Mouse (Mus musculus) megakaryocyte-erythroid progenitor cell, adult 5-6 weeks (primary cell): ENCODE data around the gene Zfp607a. TPM values are rescaled to one million over a fixed set of nuclear protein-coding genes. Genes with fewer than 3 reads are reported as not detected.

Source experiments
- total RNA-seq, 2 experiments: library from RNA; stranded (forward) in 1 of 2; stranded (reverse) in 1 of 2; fragments of 200-1000, 215-1000 nt in 1 of 2; fragments of >200 nt in 1 of 2; fragmentation: Nextera tagmentation in 1 of 2; gene quantifications; 2 replicates each; pipeline ENCODE4 v1.2.3; 2014 to 2017

Gene Zfp607a
- total RNA-seq, 2 experiments from 2014 or later = 7.6 to 10.6 TPM

Other genes with a start within 250 kb of the Zfp607a start
- gene Ttc9b, start 203.6 kb upstream of the Zfp607a start, total RNA-seq (2014; fragmentation: Nextera tagmentation) = not detected in 2 replicates
- gene Ttc9b, start 203.6 kb upstream of the Zfp607a start, total RNA-seq (2017) = not detected in 2 replicates
- gene Map3k10, start 182.9 kb upstream of the Zfp607a start, total RNA-seq (2014; fragmentation: Nextera tagmentation) = 6.2 and 13.5 TPM in 2 replicates
- 2.9 and 4.5 TPM in 2 replicates for gene Map3k10, start 182.9 kb upstream of the Zfp607a start, total RNA-seq (2017)
- gene Zfp607b, start 168.2 kb upstream of the Zfp607a start, total RNA-seq (2014; fragmentation: Nextera tagmentation) = 6.8 TPM in 1 of 2 replicates, not detected in the other
- 1.2 and 1.7 TPM in 2 replicates for gene Zfp607b, start 168.2 kb upstream of the Zfp607a start, total RNA-seq (2017)
- gene Zfp60, start 126.1 kb upstream of the Zfp607a start, total RNA-seq (2014; fragmentation: Nextera tagmentation) = 7.9 and 8.5 TPM in 2 replicates
- 9.2 and 12.5 TPM in 2 replicates for gene Zfp60, start 126.1 kb upstream of the Zfp607a start, total RNA-seq (2017)
- gene Zfp626, start 50.3 kb upstream of the Zfp607a start, total RNA-seq (2014; fragmentation: Nextera tagmentation) = 9.8 and 11.4 TPM in 2 replicates
- 8.8 and 10.5 TPM in 2 replicates for gene Zfp626, start 50.3 kb upstream of the Zfp607a start, total RNA-seq (2017)
- gene Zfp59, start 18.9 kb upstream of the Zfp607a start, total RNA-seq (2014; fragmentation: Nextera tagmentation) = 4.9 and 8.0 TPM in 2 replicates
- gene Zfp59, start 18.9 kb upstream of the Zfp607a start, total RNA-seq (2017) = 6.8 and 10.0 TPM in 2 replicates
- gene Zfp974, start 71.9 kb downstream of the Zfp607a start, total RNA-seq (2014; fragmentation: Nextera tagmentation) = 0.27 and 4.0 TPM in 2 replicates
- 0.61 and 0.80 TPM in 2 replicates for gene Zfp974, start 71.9 kb downstream of the Zfp607a start, total RNA-seq (2017)
- 16.0 and 18.9 TPM in 2 replicates for gene Zfp780b, start 121.6 kb downstream of the Zfp607a start, total RNA-seq (2014; fragmentation: Nextera tagmentation)
- gene Zfp780b, start 121.6 kb downstream of the Zfp607a start, total RNA-seq (2017) = 6.4 and 10.6 TPM in 2 replicates
- 6.3 and 8.5 TPM in 2 replicates for gene Zfp850, start 156.6 kb downstream of the Zfp607a start, total RNA-seq (2014; fragmentation: Nextera tagmentation)
- 16.5 and 28.9 TPM in 2 replicates for gene Zfp850, start 156.6 kb downstream of the Zfp607a start, total RNA-seq (2017)
- gene Psmc4, start 192.6 kb downstream of the Zfp607a start, total RNA-seq (2014; fragmentation: Nextera tagmentation) = 170 and 195 TPM in 2 replicates
- gene Psmc4, start 192.6 kb downstream of the Zfp607a start, total RNA-seq (2017) = 153 and 178 TPM in 2 replicates
- gene Fcgbp, start 213.7 kb downstream of the Zfp607a start, total RNA-seq (2014; fragmentation: Nextera tagmentation) = not detected in 2 replicates
- not detected in 2 replicates for gene Fcgbp, start 213.7 kb downstream of the Zfp607a start, total RNA-seq (2017)